Mouse (Mus musculus) intestine, postnatal 0 days (tissue): ENCODE data around the gene 3110040N11Rik. TPM values are rescaled to one million over a fixed set of nuclear protein-coding genes. Genes with fewer than 3 reads are reported as not detected.
A peak's percentile ranks its signal among the peaks of the same experiment; 100 is the strongest.

Experiments used
- ATAC-seq: fragments of 200-750 bp; cut with Nextera tagmentation; 2 replicates; pipeline ENCODE4 v1.8.0; 2017; ENCODE audit warnings: mild to moderate bottlenecking, moderate TSS enrichment, moderate library complexity
- H3K27ac ChIP-seq: fragments of 300-500 bp; sonication (generic); 2 replicates; pipeline ENCODE4 v1.5.1; 2014; ENCODE audit warnings: mild to moderate bottlenecking, low read depth, low read length, moderate library complexity
- H3K27me3 ChIP-seq: fragments of 300-500 bp; sonication (generic); replicated peaks from 2 replicates; pipeline ENCODE4 v1.6.1; 2014; ENCODE audit warnings: low read length, mixed read lengths; ENCODE audit not compliant: control insufficient read depth, insufficient read depth
- H3K36me3 ChIP-seq: fragments of 300-500 bp; sonication (generic); 2 replicates; pipeline ENCODE4 v1.6.1; 2014; ENCODE audit warnings: mild to moderate bottlenecking, moderate library complexity; ENCODE audit not compliant: control insufficient read depth, insufficient read depth
- H3K4me1 ChIP-seq: fragments of 300-500 bp; sonication (generic); replicated peaks from 2 replicates; pipeline ENCODE4 v1.6.1; 2014; ENCODE audit warnings: antibody characterized with exemption, low read length, mixed read lengths; ENCODE audit not compliant: control insufficient read depth, insufficient read depth
- H3K4me2 ChIP-seq: fragments of 300-500 bp; sonication (generic); replicated peaks from 2 replicates; pipeline ENCODE4 v1.6.1; 2014; ENCODE audit warnings: low read depth, mild to moderate bottlenecking, moderate library complexity
- H3K4me3 ChIP-seq: fragments of 300-500 bp; sonication (generic); 2 replicates; pipeline ENCODE4 v1.5.1; 2014; ENCODE audit warnings: low read depth, low read length
- H3K9ac ChIP-seq: fragments of 300-500 bp; sonication (generic); 2 replicates; pipeline ENCODE4 v1.6.1; 2014; ENCODE audit warnings: mild to moderate bottlenecking, low read depth, low read length
- H3K9me3 ChIP-seq: fragments of 300-500 bp; sonication (generic); 2 replicates; pipeline ENCODE4 v1.6.1; 2016; ENCODE audit warnings: mixed run types; ENCODE audit not compliant: control insufficient read depth
- CTCF ChIP-seq: sonication (generic); IDR thresholded peaks from 2 replicates; pipeline ENCODE4 v1.5.1; 2016; ENCODE audit warnings: low read depth, mild to moderate bottlenecking, control low read depth, antibody characterized with exemption, moderate library complexity
- WGBS: fragments of 180-500 bp; shearing (Covaris S2); extraction: QIAGEN DNeasy Blood & Tissue Kit; methylation state at CpG from one replicate; pipeline ENCODE4 v1.1.7; 2014; 5-methylcytosine and 5-hydroxymethylcytosine counted together
- polyA plus RNA-seq: library from polyadenylated mRNA; unstranded; fragments of >200 nt; fragmentation: Nextera tagmentation; extraction: Ambion mirVana; gene quantifications from 2 replicates; pipeline ENCODE4 v1.2.1, GENCODE M21; 2015

Gene 3110040N11Rik
- polyA plus RNA-seq, 1 experiment from 2014 or later = 49.8 TPM

DNA sequence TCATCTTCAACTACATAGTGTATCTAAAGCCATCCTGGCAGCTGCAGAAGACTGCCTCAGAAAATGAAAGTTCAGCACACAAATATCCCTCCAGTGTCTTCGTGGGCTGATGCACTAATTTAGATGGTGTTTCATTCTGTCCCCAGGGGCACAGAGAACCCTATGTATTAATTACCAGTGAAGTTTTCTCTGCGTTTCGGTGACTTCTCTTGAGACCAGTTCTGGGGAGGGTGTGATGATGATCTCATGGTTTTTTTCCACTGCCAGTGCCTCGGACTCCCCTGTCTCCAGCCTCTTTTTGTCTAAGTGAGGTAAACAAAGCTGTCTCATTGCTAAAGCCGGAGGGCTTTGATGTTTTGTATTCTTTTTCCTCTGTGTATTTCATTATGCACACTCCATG lies 14.0 kb downstream of the 3110040N11Rik start:
- no peaks in the 10 kb centered on the region for H3K9me3 ChIP-seq
- no peak overlapping the region for H3K4me3 ChIP-seq
- peaks cover 13% of the 10 kb centered on the region for H3K36me3 ChIP-seq
- TF ChIP-seq CTCF = no peak
- H3K27ac ChIP-seq = no peak overlapping the region
- no peak for ATAC-seq
- 81% methylated on average over 5 of the region's 5 CpGs for WGBS
- H3K4me2 ChIP-seq = no peak overlapping the region
- H3K4me1 ChIP-seq = no peaks in the 10 kb centered on the region; the same call in 1 of the 2 replicates
- no peaks in the 10 kb centered on the region for H3K27me3 ChIP-seq
- no peak overlapping the region for H3K9ac ChIP-seq

DNA sequence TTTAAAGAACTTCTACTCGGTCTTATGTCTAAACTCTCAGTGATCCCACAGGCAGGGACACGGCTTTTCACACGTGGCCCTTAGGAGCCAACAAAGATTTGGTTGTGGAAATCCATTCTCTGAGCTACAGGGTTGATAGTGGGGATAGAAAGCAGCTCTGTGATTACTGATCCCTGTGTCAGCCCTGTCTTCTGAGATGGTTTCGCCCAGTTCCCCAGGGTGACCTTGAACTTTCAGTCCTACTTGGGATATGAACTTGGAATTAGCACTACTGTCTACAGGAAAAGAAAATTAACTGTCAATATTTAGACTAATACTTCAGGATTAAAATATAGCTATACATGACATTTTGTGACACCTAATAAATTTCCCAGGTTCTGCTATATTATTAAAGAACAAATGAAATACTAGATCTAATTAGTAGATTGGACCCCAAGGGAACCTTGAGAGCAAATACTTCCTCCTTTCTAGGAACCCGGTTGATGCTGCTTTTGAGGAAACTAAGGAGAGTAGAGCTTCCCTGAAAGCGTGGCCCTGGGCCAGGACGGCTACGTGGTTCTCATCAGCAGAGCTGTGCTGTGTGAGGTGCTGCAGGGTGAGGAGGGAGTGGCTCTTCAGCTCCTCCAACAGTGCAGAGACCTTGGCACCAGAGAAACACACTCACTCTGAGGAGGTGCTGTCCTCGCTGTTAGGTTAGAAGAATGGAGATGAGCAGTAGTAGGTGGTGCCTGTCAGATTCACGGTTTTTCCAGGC lies 16.3 kb downstream of the 3110040N11Rik start:
- Histone ChIP-seq H3K4me3 (no peak overlapping the region), H3K27ac (no peak overlapping the region), H3K4me2 (no peak overlapping the region), H3K9me3 (no peaks in the 10 kb centered on the region), H3K9ac (no peak overlapping the region), H3K27me3 (no peaks in the 10 kb centered on the region), H3K36me3 (no peaks in the 10 kb centered on the region), H3K4me1 (no peaks in the 10 kb centered on the region; the same call in 1 of the 2 replicates)
- no peak for TF ChIP-seq CTCF
- peak; percentile 57 for ATAC-seq
- WGBS = 53% methylated on average over 10 of the region's 10 CpGs

DNA sequence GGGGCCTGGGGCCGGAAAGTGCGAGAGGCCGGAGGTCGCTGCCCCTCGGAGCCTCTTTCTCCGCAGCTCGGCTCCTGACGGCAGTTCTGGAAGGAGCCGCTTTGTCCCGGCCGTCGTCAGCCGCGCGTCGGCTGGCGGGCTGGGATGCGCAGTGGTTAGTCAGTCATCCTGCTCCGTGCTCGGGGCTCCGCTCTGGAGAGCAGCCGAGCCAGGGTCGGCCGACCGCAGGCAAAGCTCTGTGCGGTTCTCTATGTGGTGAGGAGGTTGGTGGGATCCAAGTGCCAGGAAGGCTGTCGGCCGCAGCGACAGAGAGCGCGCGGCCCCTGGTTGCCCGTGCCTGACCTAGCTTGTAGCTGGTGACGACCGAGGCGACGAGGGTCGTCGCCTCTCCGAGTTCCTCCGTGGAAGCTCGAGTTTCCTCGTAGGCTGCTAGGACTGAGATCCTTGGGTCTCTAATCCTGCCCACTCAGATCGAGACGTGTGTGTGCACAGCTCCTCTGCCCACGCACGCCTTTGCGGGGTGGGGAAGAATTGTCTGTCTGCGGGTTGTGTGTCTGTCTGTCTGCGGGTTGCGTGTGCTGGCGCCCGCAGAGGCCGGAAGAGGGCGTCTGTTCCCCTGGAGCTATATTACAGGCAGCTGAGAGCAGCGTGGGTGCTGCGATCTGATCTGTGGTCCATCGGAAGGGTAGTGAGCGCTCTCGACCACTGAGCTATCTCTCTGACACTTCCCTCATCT lies 26.0 kb downstream of the 3110040N11Rik start:
- peak overlapping the region; percentile 96 for H3K4me3 ChIP-seq
- peak overlapping the region; percentile 92 for H3K4me2 ChIP-seq
- no peaks in the 10 kb centered on the region for H3K9me3 ChIP-seq
- H3K27me3 ChIP-seq = no peaks in the 10 kb centered on the region
- H3K27ac ChIP-seq = peak overlapping the region; percentile 86
- no peaks in the 10 kb centered on the region; the same call in 1 of the 2 replicates for H3K4me1 ChIP-seq
- peak; percentile 70 for ATAC-seq
- H3K36me3 ChIP-seq = no peaks in the 10 kb centered on the region
- H3K9ac ChIP-seq = peak overlapping the region; percentile 86
- 2% methylated on average over 60 of the region's 60 CpGs for WGBS
- TF ChIP-seq CTCF = peak; percentile 65

DNA sequence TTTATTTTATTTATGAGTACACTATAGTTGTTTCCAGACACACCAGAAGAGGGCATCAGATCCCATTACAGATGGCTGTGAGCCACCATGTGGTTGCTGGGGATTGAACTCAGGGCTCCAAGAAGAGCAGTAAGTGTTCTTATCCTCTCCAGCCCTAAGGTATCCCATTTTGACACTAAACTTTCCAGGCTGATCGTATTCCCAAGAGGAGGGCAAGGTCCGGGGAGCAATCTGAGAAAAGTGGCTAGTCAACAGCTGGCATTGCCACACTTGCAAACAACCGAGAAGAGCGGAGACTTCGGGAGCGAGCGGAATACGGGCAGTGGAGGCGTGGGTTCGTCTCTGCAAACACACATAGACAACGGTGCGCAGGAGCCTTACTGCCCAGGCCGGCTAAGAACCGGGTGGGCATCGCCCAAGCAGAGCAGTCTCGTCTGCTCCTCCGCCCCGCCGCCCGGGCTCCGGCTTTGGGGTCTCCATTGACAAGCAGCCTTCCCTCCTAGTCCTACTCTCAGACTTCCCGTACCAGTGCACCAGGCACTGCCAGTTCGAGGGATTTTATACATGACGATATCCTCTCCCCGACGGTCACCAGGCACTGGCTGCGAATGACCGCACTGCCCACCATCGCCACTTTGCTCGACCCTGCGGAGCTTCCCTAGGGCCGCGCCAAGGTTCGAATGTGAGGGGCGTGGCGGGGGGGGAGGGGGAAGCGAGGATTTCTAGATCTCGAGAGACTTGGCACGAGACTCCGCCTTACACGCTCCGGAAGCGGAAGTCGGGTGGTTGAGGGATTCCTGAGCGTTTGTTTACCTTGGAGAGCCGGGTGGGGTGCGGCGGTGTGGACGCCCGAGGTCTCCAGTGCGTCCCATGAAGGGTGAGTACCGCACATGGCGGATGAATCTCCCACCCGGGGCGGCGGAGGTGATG lies 26.8 kb downstream of the 3110040N11Rik start, which contains the start of gene Ramac:
Gene Ramac, plus strand, starts transcription at position 746 of the 930 bp plus-strand sequence.
- peak; percentile 49 for TF ChIP-seq CTCF

DNA sequence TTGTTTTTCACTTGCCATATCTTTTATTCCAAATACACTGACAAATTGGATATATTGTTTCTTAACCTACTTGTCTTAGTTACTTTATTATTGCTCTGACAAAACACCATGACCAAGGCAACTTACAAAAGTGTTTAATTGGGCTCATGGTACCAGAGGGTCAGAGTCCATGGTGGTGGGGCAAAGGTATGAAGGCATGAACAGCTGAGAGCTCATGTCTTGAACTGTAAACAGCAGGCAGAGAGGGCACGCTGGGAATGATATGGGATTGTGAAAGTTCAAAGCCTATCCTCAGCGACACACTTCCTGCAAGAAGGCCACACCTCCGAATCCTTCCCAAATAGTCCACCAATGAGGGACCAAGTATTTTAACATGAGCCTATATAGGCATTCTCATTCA lies 41.3 kb downstream of the 3110040N11Rik start:
- Histone ChIP-seq H3K4me1 (no peaks in the 10 kb centered on the region), H3K36me3 (no peaks in the 10 kb centered on the region), H3K4me2 (no peak overlapping the region), H3K4me3 (no peak overlapping the region), H3K9ac (no peak overlapping the region), H3K27ac (no peak overlapping the region), H3K27me3 (no peaks in the 10 kb centered on the region), H3K9me3 (no peaks in the 10 kb centered on the region)
- TF ChIP-seq CTCF = no peak
- ATAC-seq = peak; percentile 51; the same call in 1 of the 2 replicates
- WGBS = 63% methylated on average over 3 of the region's 3 CpGs

More for the DNA sequence above, 26.8 kb downstream of the 3110040N11Rik start, which contains the start of gene Ramac:
- no peaks in the 10 kb centered on the region for H3K36me3 ChIP-seq
- H3K27ac ChIP-seq = peak within 1 kb of the TSS; percentile 86
- H3K9me3 ChIP-seq = no peaks in the 10 kb centered on the region
- no peaks in the 10 kb centered on the region for H3K27me3 ChIP-seq
- ATAC-seq = peak; percentile 96
- H3K9ac ChIP-seq = peak within 1 kb of the TSS; percentile 86
- H3K4me3 ChIP-seq = peak within 1 kb of the TSS; percentile 96
- peak within 1 kb of the TSS; percentile 92 for H3K4me2 ChIP-seq
- no peaks in the 10 kb centered on the region; the same call in 1 of the 2 replicates for H3K4me1 ChIP-seq
- WGBS = 0% methylated on average over 54 of the region's 56 CpGs
